Mouse (Mus musculus): ENCODE results near the gene Fap. TPM values are rescaled to one million over a fixed set of nuclear protein-coding genes. Genes with fewer than 3 reads are reported as not detected.

The Fap gene
- total RNA-seq (2021): 10 to 100 TPM; 10.3 to 12.0 TPM
- long read RNA-seq, experiment 1, partial matches to known transcripts: 2 of 4 reads
- long read RNA-seq, experiment 1, other reads (novel, unspliced or antisense): 0 of 4 reads
- long read RNA-seq, experiment 2, partial matches to known transcripts: 0 of 3 reads
- long read RNA-seq, experiment 2, other reads (novel, unspliced or antisense): 1 of 3 reads

DNA sequence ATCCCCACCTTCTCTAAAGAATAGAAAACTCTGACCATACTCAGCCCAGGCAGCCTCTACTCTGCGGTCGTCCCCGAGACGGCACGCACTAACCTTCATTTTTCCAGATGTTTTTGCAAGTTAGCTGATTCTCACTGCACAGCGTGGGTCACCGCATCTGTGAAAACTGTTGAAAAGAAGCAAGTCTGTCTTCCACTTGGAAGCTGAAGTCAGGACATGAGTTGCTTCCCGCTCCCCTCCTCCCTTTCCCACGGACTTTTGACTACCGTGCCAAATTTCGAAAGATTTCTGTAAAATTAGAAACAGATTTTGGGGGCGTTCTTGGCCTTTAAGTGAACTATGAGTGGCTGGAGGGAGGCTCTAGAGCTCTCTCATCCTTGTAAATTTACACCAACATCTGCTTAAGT, at the start of gene Fap:
Fap (minus strand) TSS at position 323 of the 407 bp plus-strand sequence.
- no peak for DNase-seq (ENCODE audit: low spot score in 2 of 2)

DNA sequence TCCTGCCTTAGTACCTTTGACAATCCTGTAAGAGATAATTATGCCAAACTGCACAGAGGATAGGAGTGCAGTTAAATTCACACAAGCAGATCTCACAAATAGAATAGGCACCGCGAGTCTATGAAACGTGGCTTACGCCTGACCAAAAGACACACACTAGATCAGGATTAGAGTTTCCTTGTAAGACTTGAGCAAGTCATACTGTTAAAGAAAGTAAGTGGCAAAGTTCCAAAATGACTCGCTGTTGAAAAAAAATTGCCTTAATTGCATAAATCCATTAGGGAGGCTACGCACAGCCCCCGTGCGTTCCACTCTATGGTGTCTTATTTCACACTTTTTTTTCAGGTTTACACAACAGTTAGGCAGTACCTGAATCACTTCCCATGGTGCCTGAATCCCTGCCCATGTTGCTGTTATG, 49.2 kb upstream of the Fap start:
- DNase-seq (ENCODE audit: low spot score in 2 of 2): no peak

DNA sequence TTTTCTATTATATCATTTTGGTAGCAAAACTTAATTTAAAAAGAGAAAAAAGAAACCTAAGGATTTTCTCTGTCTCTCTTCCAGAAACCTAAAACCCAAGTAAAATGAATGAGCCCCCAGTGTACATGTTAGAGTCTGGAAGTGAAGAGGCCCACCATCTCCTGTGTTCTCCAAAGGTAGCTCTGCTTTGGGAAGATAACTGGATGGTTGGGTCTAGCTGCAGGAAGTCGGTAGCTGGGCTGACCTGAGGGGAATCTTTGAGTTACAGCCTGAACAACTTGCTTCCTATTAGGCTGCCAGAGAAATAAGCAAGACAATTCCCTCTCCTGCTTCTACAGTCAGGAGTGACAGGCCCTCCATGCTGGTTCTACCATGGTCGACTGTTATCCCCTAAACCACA, 45.8 kb upstream of the Fap start:
- DNase-seq (ENCODE audit: low spot score in 2 of 2): no peak

DNA sequence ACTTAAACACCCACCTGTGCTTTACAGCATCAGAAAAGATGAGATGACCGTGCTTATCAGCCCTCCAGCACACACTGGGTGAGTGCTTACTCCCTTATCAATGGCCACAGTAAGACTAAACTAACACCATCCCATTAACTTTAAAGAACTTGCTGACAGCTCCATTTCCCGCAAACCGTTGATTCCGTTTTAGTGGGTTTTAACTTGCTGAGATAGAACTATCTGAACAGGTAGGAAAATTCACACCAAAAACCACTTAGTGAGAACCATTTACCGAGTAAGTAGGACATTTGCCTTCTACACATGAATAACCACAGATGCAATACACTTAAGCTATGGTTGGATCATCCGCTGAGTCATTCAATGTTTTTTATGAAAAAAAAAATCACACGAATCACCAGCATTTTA, 45.1 kb upstream of the Fap start:
- no peak for DNase-seq (ENCODE audit: low spot score in 2 of 2)

DNA sequence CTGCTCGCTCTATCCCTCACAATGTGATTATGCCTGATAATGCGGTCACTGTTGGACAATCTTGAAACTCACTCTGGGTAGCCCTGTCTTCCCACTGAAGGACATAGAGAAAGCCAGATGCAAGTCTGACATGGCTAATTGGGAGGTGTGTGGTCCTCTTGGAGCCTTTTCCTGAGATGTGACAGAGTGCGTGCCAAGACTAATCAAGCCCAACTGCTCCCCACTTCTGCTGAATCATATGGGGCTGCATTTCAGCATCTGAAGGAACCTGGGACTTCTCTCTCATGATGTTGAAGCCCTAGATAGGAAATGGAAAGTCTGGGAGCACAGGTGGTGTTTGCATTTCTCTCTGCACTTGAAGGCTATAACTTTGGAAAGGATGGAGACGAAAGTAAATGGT, 39.3 kb upstream of the Fap start:
- DNase-seq (ENCODE audit: low spot score in 2 of 2): no peak

DNA sequence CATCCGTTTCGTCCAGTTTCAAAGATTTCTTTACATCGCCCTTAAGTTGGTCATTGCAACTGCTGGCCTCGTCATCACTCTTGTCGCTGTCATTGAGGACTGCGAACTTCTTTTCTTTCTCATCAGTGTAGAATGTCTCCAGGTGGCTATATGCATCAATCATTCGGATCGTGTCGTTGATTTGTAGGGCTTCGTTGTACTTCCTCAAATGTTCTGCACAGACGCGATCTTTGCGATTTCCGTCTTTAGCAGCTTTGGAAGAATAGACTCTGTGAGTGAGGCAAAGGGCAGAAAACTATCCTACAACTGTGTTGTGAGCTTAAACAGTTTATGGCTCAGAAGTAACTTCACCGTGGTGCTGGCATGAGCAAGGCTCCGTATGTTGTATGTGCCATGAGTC, 32.3 kb upstream of the Fap start:
- DNase-seq (ENCODE audit: low spot score in 2 of 2): no peak

DNA sequence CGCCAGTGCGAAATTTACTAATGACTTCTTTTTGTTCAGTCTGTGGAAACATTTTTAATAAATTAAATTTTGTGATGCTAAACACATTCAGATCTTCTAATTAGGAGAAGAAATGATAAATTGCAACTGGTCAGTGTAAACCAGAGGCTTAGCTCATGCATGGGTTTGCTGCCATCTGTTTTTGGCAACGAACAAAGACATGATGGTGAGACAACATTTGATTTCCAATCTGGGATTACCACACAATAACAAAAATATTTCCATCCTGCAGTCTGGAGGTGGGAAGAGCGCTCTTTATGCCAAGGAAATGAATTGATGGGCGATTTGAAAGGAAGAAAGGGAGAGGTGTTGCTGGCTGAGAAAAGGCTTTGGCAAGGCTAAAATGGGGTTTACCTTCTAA, 29.7 kb upstream of the Fap start:
- no peak for DNase-seq (ENCODE audit: low spot score in 2 of 2)

DNA sequence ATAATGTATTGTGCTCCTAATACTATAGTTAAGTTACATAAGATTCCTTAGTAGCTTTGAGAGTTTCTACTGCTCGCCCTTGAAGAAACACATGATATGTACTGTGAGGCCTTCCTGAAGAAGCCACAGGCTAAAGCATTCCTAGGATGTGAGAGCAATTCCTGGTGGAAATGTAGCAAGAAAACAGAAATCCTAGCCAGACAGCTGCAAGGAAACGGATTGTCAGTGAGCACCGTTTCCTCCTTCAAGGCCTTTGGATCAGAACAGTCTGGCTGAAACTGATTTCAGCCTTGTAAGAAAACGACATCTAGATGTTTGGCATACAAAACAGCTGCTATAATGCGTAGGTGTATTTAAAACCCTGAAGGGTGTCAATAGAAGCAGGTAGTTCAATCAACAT, 22.7 kb upstream of the Fap start:
- DNase-seq (ENCODE audit: low spot score in 2 of 2): no peak

DNA sequence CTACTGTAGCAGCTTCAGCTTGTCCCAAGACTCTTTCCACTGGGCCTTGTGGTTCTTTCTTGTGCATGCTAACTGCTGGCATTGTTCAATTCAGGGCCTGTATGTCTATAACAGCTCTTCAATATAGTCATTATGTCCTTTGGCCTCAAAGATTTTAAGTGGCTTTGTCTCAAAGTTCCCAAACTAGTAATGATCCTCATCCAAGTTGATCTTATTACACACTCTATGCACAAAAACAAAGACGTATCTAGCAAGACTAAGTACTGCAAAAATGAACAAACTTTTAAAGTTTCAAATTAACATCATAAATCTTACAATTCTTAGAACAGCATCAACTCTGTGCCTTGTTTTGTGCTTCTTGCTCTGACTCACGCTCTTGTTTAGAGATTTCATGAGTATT, 20.6 kb upstream of the Fap start:
- no peak for DNase-seq (ENCODE audit: low spot score in 2 of 2)

DNA sequence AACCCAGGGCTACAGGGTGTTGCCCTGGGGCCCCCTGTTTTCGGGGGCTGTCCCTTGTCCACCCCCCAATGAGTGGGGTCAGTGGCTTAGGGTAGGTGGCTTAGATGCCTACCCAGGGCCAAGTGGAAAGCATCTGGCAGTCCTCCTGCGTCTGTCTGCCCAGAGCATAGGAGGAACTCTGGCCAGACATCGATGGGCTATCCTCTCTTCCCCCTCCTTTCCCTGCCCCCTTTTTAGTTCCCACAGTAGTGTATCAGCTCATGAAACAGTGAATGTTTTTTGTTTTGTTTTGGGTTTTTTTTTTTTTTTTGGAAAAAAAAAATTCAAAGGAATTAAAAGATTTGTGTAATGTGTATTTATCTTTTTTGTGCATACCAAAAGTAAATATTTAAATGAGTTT, 17.7 kb upstream of the Fap start:
- no peak for DNase-seq (ENCODE audit: low spot score in 2 of 2)

DNA sequence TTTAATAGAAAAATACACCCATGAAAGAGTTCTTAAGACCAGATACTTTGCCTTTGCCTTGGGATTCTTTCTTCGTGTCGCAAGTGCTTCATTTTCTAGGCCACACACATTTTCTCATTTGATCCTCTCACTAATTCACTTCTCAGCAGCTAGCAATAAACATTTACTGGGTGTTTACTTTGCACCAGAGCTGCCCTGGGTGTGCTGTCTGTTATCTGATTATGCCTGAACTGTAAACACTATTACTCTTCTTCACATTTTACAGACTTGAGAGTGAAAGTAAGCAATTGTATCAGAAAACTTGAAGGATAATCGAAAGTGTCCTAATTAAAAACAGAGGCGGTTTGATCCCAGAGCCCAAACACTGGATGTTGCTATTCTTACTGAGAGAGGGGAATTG, 15.5 kb upstream of the Fap start:
- DNase-seq (ENCODE audit: low spot score in 2 of 2): no peak

DNA sequence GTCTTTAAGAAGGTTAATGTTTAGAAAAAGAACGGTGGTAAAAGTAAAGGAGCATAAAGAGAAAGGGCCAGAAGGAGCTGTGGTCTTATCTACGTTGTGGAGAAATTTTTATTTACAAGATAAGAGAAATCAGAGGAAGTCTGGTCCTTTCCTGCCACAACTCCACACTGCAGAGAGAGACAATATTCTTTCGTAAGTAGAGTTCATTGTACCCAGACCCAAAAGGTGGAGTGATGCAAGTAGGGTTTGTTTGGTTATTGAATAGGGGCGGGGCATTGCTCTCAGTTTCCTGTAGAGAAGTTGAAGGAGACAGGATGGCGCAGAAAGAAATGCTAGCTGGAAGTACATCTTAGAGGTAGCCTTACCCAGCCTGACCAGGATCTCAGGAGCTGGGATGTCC, 11.9 kb upstream of the Fap start:
- DNase-seq (ENCODE audit: low spot score in 2 of 2): no peak

DNA sequence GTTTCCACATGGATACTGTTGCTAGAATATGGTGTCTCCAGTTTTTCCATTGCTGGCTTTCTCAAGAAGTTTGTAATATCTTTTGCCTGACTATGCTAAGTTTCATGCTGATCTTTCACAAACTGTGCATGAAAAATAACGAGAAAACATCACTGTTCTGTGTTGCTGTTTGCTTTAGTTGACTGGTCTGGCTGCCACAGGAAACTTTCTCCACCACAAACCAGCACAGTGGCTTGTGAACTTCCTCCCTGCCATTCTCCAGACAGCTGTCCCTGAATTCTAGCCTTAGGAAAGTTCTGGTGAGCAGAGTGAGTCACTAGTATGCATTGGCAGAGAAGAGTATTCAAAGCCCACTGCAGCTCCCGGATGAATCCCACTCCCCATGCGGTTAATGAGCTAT, 1.1 kb upstream of the Fap start:
- DNase-seq (ENCODE audit: low spot score in 2 of 2): no peak

DNA sequence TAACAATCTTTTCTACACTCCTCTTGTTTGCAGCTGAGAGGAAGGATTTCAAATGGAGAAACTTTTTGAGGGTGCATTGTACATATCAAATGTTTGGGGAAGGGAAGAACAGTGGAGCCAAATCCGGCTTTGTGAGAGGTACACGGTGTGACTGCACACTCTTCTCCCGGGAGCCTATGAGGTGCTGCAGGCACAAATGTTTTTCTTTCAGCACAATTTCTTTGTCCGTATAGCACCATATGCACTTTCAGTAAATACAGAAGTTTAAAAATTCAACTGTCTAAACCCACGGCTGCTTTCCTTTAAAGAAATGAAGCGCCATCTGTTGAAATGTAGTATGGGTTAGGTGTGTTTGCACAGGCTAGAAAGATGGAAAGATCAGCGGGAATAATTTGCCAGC, 375 bp upstream of the Fap start:
- DNase-seq (ENCODE audit: low spot score in 2 of 2): no peak

DNA sequence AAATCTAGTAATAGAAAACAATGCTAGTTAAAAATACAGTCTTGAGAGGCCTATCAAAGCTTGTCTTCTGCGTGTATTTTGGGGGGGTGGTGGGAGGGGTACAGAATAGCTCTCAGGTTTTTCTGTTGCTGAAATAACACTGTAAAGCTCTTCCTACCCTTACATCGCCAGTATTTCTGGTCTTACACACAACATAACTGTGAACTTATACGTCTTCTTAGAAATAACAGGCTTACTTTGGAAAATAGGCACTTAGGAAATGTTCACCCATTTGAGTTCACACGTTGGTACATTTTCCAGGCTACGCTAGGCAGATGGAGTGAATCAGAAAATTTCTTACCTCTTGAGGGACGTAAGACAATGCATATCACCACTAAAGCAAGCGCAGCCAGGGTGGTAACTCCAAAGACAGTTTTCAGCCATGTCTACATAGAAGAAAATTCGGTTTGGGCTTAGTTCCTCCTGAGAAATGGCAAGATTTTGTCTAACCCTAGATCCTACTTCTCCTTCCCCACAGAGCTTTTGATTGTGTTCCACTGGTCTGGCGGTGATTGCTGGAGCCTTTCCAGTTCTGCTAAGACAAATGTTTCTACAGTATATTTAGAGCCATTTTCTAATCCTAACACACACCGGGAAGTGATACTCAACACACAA, 649 bp downstream of the Fap start:
- no peak for DNase-seq (ENCODE audit: low spot score in 2 of 2)

DNA sequence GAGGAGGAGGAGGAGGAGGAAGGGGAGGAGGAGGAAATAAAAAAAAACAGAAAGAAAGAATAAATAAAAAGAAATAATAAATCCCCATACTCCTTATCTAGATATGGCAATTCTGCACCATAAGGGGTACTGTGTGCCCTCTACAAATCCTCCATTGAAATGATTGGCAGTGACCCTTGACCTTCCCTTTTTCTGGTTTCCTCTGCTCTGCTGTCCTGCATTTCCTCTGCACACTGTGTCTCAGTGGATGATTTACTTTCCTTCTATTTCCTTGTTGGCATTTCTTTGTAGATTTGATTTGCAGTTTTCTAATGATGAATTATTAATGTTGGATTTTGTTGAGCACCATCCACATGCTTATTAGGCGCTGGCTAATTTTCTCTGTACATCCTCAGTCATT, 9.2 kb downstream of the Fap start:
- no peak for DNase-seq (ENCODE audit: low spot score in 2 of 2)

DNA sequence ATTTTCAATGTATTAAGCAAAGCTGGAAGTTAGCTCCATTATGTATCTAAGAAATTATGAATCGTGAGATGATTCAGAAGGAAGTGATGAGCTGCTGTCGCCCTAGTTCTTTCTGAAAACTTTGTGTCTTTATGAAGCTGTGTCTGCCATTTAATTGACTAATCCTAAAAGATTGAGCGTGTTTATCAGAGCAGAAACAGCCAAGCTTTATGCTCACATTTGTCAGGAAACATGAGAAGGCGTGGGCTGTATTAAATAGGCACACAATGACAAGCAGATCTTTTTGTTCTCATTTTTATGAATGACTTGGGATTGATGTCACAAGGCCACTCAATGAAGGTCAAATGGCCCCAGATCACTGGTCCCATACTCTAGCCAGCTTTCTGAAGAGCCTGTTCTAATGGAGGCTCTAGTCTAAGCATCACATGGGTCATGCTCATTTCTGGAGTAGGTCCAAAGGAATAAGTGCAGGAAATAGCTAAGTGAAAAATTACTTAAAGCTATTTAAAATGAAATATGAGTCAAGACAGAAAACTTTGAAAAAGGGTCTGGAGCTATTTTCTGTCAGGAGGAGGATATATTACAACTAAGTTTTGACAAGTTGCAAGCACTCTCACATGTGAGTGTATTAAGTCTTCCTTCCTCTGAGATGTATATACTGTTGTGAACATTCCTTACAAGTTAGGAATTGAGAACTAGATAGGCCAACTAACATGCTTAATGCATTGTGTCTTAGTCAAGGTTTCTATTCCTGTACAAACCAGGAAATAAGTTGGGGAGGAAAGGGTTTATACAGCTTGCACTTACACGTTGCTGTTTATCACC, 11.0 kb downstream of the Fap start:
- DNase-seq (ENCODE audit: low spot score in 2 of 2): no peak

DNA sequence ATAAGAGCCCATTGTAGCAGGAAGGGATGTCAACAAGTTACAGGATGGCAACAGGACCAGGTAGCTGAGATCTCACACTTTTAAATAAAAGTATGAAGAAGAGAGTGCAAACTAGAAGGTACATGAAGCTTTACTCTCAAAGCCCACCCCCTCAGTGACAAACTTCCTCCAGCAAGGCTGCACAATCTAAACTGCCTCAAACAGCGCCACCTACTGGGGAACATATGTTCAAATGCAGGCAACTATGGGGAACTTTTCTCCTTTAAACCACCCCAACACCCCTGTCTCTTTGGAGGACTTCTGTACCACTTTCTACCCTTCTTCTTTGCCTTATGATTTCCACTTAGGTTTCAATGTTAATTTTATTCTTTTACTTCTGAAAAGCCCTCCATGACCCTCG, 16.5 kb downstream of the Fap start:
- DNase-seq (ENCODE audit: low spot score in 2 of 2): no peak

DNA sequence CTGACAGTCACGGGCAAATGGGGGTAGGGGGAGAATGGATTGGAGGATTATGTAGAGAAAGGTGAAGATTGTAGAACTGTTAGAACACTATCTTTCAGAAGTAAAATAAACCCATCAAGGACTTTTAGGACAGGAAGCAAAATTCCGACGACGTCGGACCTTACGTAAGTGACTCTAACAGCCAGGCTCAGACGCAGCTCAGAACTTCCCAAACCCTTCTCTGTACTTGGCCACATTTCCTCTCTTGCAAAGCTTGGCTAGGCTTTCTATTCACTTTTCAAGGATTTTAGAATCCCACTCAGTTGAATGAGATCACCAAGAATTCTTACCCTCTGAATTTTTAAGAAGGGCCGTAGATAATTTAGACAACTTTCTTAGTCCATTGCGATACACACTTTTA, 17.5 kb downstream of the Fap start:
- DNase-seq (ENCODE audit: low spot score in 2 of 2): no peak

DNA sequence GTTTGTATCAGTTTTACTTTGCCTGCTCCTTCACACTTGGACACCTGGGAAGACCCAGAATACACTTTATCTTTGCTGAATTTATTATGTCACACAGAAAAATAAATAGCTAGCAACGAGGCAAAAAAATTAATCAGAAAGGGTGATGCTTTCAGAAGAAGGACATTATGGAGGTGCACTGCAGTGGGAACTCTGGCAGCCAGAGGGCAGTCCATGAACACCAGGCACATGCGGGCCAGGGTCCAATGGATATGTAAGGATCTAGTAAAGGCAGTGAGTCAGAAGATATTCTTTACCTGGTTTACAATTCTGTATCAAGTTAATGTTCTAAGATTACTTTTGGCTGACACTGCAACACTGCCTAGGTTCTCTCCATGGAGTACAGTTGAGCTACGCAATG, 24.2 kb downstream of the Fap start:
- DNase-seq (ENCODE audit: low spot score in 2 of 2): no peak

DNA sequence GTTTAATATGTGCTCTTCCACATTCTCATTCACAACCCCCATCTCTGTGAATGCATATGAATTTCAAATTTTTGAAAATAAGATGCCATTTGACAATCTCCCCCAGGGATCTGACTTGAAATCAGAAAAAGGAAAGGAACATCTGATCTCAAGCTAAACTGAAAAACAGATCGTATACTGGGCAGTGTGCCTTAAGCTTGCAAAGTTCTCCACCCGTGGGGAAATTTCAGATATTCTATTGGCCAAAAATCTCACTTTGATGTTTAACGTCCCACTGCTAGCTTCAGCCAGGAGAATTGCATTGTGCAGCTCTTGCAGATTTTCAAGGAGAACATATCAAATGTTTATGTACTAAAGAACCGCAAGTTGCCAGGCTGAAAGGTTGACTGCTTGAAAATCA, 24.7 kb downstream of the Fap start:
- no peak for DNase-seq (ENCODE audit: low spot score in 2 of 2)

DNA sequence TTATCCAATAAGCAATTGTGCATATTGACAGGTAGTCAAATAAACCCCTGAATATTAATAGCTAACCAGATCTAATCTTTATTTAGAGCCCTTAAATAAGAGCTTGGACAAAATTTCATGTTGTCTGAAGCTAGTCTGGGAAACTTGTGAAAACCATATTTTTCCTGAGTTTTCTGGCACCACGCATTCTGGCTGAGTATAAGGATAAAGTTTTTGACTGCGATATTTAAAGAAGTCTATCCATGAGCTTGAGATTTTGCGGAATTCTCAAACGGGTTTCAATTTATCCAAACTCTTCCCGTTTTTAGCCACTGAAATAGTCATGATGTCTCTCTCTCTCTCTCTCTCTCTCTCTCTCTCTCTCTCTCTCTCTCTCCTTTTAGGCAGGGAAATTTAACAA, 25.8 kb downstream of the Fap start:
- DNase-seq (ENCODE audit: low spot score in 2 of 2): no peak

DNA sequence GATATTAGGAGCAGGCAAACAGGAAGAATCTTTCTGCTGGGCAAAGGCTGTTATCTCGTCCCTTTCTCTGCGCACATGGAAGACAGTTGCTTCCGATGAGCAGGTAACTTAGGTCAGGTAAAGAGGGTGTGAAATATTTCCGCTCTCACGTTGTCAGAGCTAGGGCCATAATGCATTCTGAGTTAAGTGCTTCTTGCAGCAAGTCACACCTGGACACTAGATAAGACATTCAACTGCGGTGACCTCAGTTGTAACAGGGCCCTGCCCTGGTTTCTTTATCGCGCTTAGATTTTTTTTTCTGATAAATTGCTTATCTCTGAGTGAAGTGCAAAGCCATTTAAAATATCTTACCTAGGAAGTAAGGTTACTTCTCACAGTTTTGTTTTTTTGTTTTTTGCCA, 38.4 kb downstream of the Fap start:
- DNase-seq (ENCODE audit: low spot score in 2 of 2): no peak

All from adrenal gland, postnatal 4 days (tissue).